Mouse (Mus musculus) liver, embryonic 16.5 days (tissue): ENCODE measurements around the gene Prdx2. TPM values are rescaled to one million over a fixed set of nuclear protein-coding genes. Genes with fewer than 3 reads are reported as not detected.

Experiments used
- ATAC-seq: fragments of 200-750 bp; cut with Nextera tagmentation; 2 replicates; pipeline ENCODE4 v1.8.0; 2017; ENCODE audit warnings: low read depth, mild to moderate bottlenecking, moderate number of reproducible peaks, moderate library complexity
- H3K27ac ChIP-seq: fragments of 300-500 bp; sonication (generic); 2 replicates; pipeline ENCODE4 v1.5.1; 2014; ENCODE audit warnings: mild to moderate bottlenecking, low read length
- H3K27me3 ChIP-seq: fragments of 300-500 bp; sonication (generic); 2 replicates; pipeline ENCODE4 v1.6.1; 2014; ENCODE audit warnings: low read depth, low read length, mixed read lengths; ENCODE audit not compliant: control insufficient read depth, insufficient read depth
- H3K36me3 ChIP-seq: fragments of 300-500 bp; sonication (generic); 2 replicates; pipeline ENCODE4 v1.6.1; 2014; ENCODE audit warnings: mild to moderate bottlenecking; ENCODE audit not compliant: control insufficient read depth, insufficient read depth
- H3K4me1 ChIP-seq: fragments of 300-500 bp; sonication (generic); 2 replicates; pipeline ENCODE4 v1.6.1; 2014; ENCODE audit warnings: low read depth, low read length, mixed read lengths; ENCODE audit not compliant: control insufficient read depth
- H3K4me2 ChIP-seq: fragments of 300-500 bp; sonication (generic); 2 replicates; pipeline ENCODE4 v1.6.1; 2014; ENCODE audit warnings: low read depth, low read length, mixed read lengths
- H3K4me3 ChIP-seq: fragments of 300-500 bp; sonication (generic); 2 replicates; pipeline ENCODE4 v1.5.1; 2014; ENCODE audit warnings: low read depth, mild to moderate bottlenecking, low read length
- H3K9ac ChIP-seq: fragments of 300-500 bp; sonication (generic); 2 replicates; pipeline ENCODE4 v1.6.1; 2014; ENCODE audit warnings: low read depth, low read length
- H3K9me3 ChIP-seq: fragments of 300-500 bp; sonication (generic); replicated peaks from 2 replicates; pipeline ENCODE4 v1.6.1; 2016; ENCODE audit warnings: low read length; ENCODE audit not compliant: control insufficient read depth
- WGBS: fragments of 180-500 bp; shearing (Covaris S2); extraction: QIAGEN DNeasy Blood & Tissue Kit; methylation state at CpG from one replicate; pipeline ENCODE4 v1.1.7; 2014; ENCODE audit not compliant: insufficient replicate concordance; 5-methylcytosine and 5-hydroxymethylcytosine counted together
- polyA plus RNA-seq: library from polyadenylated mRNA; unstranded; fragments of >200 nt; fragmentation: Nextera tagmentation; extraction: Ambion mirVana; gene quantifications from 2 replicates; pipeline ENCODE4 v1.2.1, GENCODE M21; 2015

Prdx2 gene
- 1,724 and 1,773 TPM in 2 replicates for polyA plus RNA-seq

DNA sequence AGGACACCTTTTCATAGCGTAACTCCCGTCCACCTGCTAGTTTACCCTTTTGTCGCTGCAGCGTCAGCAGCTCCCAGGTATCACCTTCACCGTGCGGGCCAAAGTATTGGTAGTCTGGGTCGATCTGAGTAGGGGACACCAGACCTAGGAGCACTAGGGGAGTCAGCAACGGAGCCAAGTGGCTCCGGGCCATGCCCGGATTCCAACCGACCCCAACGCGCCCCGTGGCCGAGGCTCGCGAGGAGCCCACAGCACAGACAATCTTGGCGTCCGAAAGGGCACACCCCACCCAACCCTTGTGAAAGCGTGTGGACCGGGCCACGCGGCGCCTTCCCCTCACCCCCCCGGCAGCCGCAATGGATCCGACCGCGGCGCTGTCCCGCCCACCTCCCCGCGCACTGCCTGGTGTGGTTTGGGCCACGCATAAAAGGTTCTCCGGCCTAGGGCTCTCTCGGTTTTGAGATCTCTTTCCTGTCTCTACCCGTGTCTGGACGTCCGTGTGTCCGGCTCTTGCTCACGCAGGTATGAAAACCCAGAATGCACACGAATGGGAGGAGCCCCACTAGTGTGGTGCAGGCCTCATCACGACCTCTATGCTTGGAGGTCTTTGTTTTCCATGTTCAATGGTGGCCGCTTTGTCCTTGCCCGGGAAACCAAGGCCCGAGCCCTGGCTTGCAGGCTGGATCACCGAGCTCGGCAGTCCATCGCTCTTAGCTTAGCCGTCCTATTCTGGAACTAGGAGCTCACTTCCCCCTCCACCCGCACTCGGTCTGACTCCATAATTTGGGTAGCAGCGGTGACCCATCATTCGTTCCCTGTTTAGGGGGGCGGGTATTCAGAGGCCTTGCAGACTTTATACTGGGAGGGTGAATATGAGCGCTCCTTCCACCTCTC is at the start of gene Prdx2, which contains the start of the genes Gm49661 and Rnaseh2a:
Prdx2 (plus strand) TSS at position 347 of the 894 bp plus-strand sequence.
Gm49661 (minus strand) TSS at position 193 of the 894 bp plus-strand sequence.
Rnaseh2a (minus strand) TSS at position 527 of the 894 bp plus-strand sequence.
- peaks cover 41% of the 10 kb centered on the region for H3K36me3 ChIP-seq
- H3K4me1 ChIP-seq, result peaks cover 64% of the 10 kb centered on the region
- H3K4me2 ChIP-seq, result peak within 1 kb of the TSS; percentile 88

DNA sequence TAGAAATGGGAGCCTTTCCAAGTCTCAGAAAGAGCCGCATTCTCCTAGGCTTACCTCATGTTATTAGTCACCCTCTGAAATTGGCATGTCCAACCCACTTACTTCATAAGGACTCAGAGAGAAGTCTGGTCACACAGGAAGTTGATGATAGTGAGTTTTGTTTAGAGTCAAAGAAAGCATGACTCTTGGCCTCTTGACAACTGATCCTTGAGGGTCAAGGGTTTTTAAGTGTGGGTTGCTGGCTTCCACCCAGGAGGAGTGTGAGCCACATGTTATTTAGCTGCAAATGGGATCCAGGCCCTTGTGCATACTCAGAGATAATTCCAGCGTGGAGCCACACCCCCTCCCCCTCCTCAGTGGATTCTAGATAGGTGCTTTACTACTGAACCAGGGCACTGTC is 47.8 kb upstream of the Prdx2 start:
- H3K4me1 ChIP-seq, result no peaks in the 10 kb centered on the region
- no peak overlapping the region for H3K4me2 ChIP-seq
- no peaks in the 10 kb centered on the region for H3K36me3 ChIP-seq
- no peak overlapping the region for H3K4me3 ChIP-seq
- peaks cover 8% of the 10 kb centered on the region for H3K27me3 ChIP-seq
- WGBS, result 48% methylated on average over 2 of the region's 2 CpGs
- no peak for ATAC-seq
- H3K9me3 ChIP-seq, result no peaks in the 10 kb centered on the region
- H3K27ac ChIP-seq, result no peak overlapping the region
- H3K9ac ChIP-seq, result no peak overlapping the region

More for the DNA sequence above, at the start of gene Prdx2, which contains the start of the genes Gm49661 and Rnaseh2a:
- under 1% methylated on average over 56 of the region's 56 CpGs for WGBS
- no peaks in the 10 kb centered on the region for H3K9me3 ChIP-seq
- peak within 1 kb of the TSS; percentile 84 for H3K9ac ChIP-seq
- peak; percentile 68 for ATAC-seq
- H3K27ac ChIP-seq, result peak within 1 kb of the TSS; percentile 97
- no peaks in the 10 kb centered on the region for H3K27me3 ChIP-seq
- H3K4me3 ChIP-seq, result peak within 1 kb of the TSS; percentile 75

DNA sequence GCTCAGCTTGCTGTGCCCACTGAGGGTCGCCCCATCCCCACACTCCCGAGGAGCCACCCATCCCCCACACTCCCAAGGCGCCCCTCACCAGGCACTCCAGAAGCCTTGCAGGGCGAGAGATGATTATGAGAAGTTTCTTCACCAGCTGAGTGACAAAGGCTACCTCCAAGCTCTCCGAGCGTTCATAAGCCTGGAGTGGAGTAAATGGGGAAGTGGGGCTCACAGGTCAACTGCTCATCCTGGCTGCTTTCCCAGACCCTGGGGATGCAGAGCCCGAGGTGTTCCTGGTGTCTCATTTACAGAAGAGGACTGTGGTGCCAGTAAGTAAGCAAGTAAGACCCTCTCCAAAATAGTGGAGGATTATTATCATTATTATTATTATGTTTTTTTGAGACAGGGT is 43.8 kb upstream of the Prdx2 start:
- no peak overlapping the region for H3K4me2 ChIP-seq
- ATAC-seq, result no peak
- WGBS, result 40% methylated on average over 7 of the region's 7 CpGs
- no peaks in the 10 kb centered on the region for H3K36me3 ChIP-seq
- H3K27ac ChIP-seq, result no peak overlapping the region
- H3K4me3 ChIP-seq, result no peak overlapping the region
- H3K9me3 ChIP-seq, result no peaks in the 10 kb centered on the region
- peaks cover 22% of the 10 kb centered on the region for H3K27me3 ChIP-seq
- H3K9ac ChIP-seq, result no peak overlapping the region
- no peaks in the 10 kb centered on the region; the same call in 1 of the 2 replicates for H3K4me1 ChIP-seq

DNA sequence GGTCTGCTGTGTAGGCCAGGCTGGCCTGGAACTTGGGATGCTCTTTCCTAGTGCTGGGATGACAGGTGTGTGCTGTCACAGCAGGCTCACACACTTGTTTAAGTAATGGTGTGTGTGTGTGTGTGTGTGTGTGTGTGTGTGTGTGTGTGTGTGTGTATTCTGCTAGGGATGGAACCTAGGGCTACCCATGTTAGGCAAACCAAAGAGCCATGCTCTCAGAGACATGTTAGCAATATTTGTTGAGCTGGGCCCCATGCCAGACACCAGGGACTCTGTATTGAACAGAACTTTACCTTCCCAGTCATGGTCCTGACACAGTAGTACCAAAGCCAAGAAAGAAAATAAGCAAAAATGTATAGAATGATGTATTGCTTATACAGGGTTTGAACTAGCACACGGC is 41.9 kb upstream of the Prdx2 start:
- WGBS, result 41% methylated on average over 1 of the region's 1 CpGs
- H3K4me3 ChIP-seq, result no peak overlapping the region
- H3K9ac ChIP-seq, result no peak overlapping the region
- H3K4me2 ChIP-seq, result no peak overlapping the region
- H3K36me3 ChIP-seq, result no peaks in the 10 kb centered on the region
- peaks cover 38% of the 10 kb centered on the region for H3K27me3 ChIP-seq
- no peaks in the 10 kb centered on the region; the same call in 1 of the 2 replicates for H3K4me1 ChIP-seq
- ATAC-seq, result no peak
- H3K9me3 ChIP-seq, result no peaks in the 10 kb centered on the region
- H3K27ac ChIP-seq, result no peak overlapping the region

DNA sequence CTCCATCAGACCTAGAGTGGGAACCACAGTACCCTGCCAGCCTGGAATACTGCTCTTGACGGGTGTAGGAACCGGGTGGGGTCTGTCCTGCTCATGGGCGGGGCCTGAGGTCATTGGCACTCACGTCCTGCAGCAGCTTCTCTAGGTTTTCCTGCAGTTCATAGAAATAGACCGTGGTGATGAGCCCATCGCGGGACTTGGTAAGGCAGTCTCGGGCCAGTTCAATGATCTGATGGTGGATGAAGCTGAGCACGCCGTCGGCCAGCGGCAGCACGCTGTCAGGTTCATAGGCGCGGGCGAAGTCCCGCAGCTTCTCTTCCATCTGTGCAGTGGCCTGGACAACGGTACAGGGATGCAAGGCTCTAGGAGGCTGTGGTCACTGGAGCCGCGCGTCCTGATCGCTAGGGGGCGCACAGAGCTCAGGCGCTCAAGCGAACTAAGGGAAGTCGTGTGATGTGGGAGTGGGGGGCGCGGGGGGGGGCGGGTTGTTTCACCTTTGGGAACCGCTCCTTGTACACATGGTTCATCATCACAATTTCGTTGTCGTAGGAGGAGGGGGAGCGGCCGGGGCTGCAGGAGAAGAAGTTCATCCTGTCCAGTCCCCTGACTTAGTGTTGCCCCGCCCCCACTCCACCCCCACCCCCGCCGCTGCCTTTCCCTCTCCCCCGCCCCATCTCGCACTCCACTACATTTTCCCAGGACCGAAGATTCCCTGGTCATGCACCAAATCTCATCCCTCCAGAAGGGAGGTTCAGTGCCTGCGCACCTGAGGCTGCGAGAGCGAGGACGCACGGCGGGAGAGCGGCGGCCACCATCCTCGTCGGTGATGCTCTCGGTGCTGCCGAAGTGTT is 40.7 kb upstream of the Prdx2 start:
- Histone ChIP-seq H3K27me3 (peaks cover 42% of the 10 kb centered on the region), H3K9me3 (no peaks in the 10 kb centered on the region), H3K4me3 (no peak overlapping the region), H3K36me3 (no peaks in the 10 kb centered on the region), H3K27ac (no peak overlapping the region), H3K4me1 (no peaks in the 10 kb centered on the region; the same call in 1 of the 2 replicates), H3K9ac (no peak overlapping the region), H3K4me2 (peak overlapping the region; percentile 27; the same call in 1 of the 2 replicates)
- 7% methylated on average over 47 of the region's 52 CpGs for WGBS
- peak; percentile 43; the same call in 1 of the 2 replicates for ATAC-seq

DNA sequence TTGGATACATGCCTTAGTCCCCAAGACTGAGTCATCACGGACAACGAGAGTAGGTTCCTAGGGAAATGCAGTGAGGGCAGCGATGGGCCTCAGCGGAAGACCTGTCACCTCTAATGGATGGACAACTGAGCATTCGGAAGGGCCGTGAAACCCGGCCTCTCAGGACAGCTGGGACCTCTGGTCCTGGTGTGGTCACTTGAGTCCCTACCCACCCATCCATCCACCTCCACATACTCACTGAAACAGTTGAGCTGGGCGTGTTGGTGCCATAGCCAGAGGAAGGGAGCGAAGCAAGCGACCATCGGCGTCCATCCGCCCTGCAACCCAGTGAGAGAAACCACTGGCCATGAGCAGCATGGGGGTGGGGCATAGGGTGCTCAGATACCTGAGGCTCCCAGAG is 38.8 kb upstream of the Prdx2 start:
- no peak for ATAC-seq

DNA sequence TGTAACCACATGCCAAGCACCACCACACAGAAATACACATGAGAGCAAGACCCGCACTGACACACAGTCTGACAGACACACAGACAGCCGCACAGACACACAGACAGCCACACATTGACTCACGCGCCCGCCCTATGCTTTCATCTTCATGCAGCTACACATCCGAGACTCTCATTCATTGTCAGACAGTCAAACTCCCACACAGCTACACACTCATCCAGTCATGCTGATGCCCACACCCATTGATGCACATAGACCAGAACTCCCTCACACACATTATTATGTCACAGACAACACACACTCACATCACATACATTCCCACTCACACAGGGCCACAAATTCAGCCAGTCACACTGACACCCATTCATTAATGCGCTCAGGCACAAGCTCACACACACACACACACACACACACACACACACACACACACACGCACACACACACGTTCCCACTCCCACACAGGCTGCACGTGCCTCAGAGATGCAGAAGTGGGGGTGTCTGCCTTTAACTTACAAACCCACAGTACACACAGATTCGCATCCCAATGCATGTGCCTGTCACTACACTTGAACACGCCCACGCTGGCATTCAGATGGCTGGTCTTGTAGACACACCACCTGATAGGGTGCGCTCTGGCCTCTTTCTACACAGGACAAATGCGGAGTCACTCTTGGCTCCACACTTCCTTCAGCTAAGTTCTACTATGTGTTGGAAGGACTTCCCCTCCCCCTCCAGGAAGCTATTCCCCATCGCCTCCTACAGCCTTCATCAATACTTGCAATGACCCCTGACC is 35.4 kb upstream of the Prdx2 start:
- H3K4me2 ChIP-seq, result no peak overlapping the region
- no peak for ATAC-seq
- H3K27ac ChIP-seq, result no peak overlapping the region
- no peak overlapping the region for H3K9ac ChIP-seq
- no peaks in the 10 kb centered on the region for H3K9me3 ChIP-seq
- 62% methylated on average over 16 of the region's 16 CpGs for WGBS
- H3K4me1 ChIP-seq, result peaks cover 17% of the 10 kb centered on the region
- peaks cover 86% of the 10 kb centered on the region for H3K27me3 ChIP-seq
- H3K36me3 ChIP-seq, result no peaks in the 10 kb centered on the region
- H3K4me3 ChIP-seq, result no peak overlapping the region

More for the DNA sequence above, 38.8 kb upstream of the Prdx2 start:
- H3K4me1 ChIP-seq, result peaks cover 4% of the 10 kb centered on the region
- peaks cover 58% of the 10 kb centered on the region for H3K27me3 ChIP-seq
- H3K27ac ChIP-seq, result no peak overlapping the region
- H3K4me3 ChIP-seq, result no peak overlapping the region
- H3K9ac ChIP-seq, result no peak overlapping the region
- H3K9me3 ChIP-seq, result no peaks in the 10 kb centered on the region
- no peak overlapping the region for H3K4me2 ChIP-seq
- WGBS, result 76% methylated on average over 13 of the region's 13 CpGs
- no peaks in the 10 kb centered on the region for H3K36me3 ChIP-seq

DNA sequence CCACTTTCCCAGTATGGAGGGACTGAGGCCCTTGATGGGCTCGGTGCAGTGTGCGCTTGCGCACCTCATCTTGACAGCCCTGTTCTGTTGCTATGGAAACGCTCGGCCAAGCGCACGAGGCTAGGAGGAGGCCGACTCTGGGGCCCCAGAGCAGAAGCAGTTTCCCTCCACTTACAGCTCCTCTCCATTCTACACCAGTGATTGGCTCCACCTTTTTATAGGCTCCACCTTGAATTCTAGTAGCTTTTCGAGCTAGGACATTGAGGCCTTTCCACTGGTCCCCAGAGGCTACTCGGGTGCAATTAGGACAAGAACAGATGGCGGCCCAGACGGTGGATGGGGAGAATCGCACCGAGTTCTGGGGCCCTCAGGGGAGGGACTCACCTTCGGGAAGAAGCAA is 34.5 kb upstream of the Prdx2 start:
- no peak overlapping the region for H3K9ac ChIP-seq
- no peak overlapping the region for H3K4me2 ChIP-seq
- H3K27me3 ChIP-seq, result peaks cover 83% of the 10 kb centered on the region
- H3K9me3 ChIP-seq, result no peaks in the 10 kb centered on the region
- H3K27ac ChIP-seq, result no peak overlapping the region
- 3% methylated on average over 15 of the region's 15 CpGs for WGBS
- no peak for ATAC-seq
- no peak overlapping the region for H3K4me3 ChIP-seq
- H3K4me1 ChIP-seq, result peaks cover 17% of the 10 kb centered on the region
- H3K36me3 ChIP-seq, result no peaks in the 10 kb centered on the region
